Mouse (Mus musculus) kidney, adult 2 months (tissue): ENCODE results near the gene Alg1.

Experiments
- CTCF ChIP-seq: fragments of 200-500 bp; conservative IDR thresholded peaks from 2 replicates; pipeline ENCODE4 v1.5.1; 2011; ENCODE audit warnings: low read depth, mild to moderate bottlenecking, control low read depth, low read length, moderate library complexity, mixed read lengths; ENCODE audit not compliant: insufficient read depth, insufficient read length
- POLR2A ChIP-seq: fragments of 200-500 bp; IDR thresholded peaks from one replicate; pipeline ENCODE4 v1.6.1; 2011; ENCODE audit warnings: low read depth, low read length, control low read depth

DNA sequence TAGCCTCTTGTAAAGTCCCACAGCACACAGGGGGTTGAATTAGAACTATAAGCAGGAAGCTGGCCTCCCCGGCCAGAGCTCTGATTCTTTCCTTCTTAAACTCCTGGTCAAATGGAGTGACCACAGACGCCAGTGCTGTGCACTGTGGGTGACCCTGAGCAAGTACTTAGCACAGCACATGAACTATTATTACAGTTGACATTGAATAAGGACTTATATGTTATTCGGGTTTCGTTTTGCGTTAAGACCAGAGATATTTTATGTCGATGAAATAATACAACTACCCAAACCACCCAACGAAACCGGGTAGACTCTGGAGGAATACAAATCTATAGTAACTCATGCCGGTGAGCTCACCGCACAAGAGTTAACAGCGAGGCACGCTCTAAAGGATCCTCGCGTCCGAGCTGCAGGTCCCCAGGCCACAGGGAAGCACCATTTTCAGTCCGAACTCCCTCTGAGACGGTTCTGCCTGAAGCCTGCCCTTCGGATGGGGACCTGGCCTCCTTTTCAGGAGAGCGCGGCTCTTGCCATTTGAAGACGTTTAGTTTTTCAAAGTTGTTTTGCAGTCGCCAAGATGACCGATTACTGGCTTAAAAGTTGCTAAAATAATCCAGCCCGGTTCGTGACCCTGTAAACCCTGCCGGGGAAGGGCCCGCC, 21.8 kb downstream of the Alg1 start:
- TF ChIP-seq POLR2A (no peak), CTCF (no peak)
